Mouse (Mus musculus): Measurements from ENCODE around the gene Maml2.

GRCm38 (mm10) chr9:13500045-13500444, 202.3 kb downstream of the Maml2 start:
- TF ChIP-seq GATA1 (IDR thresholded peaks at IDR 0.05; ENCODE audit: low read length) = no peak
- TF ChIP-seq TAL1 (IDR thresholded peaks at IDR 0.05; ENCODE audit: low read length) = no peak
